Mouse (Mus musculus): ENCODE data around the gene Snx11. TPM values are rescaled to one million over a fixed set of nuclear protein-coding genes. Genes with fewer than 3 reads are reported as not detected.
A peak's percentile ranks its signal among the peaks of the same experiment; 100 is the strongest.

The Snx11 gene
- total and polyA plus RNA-seq, 3 experiments, result 33.7 to 43.1 TPM; not detected in 1

DNA sequence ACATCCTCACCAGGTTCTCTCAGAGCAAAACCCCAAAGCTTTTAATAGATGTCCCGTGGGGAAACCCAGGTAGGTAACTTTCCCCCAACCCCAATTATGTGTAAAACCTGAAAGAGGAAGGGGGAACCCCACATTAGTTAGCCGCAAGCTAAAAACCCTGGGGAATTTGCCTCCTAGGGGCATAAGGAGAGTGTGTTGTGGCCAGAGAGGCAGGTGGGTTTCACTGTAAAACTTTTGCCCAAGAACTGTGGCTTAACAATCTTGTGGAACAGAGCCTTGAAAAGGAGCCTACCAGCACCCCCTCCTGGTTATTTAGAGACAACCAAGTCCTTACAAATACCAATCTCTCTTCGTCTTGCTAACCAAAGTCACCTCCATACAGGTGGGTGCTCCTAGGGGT lies 2.8 kb downstream of the Snx11 start:
- Histone ChIP-seq H3K27ac (ENCODE audit: control insufficient read depth, low read depth, low read length) (no peak overlapping the region), H3K79me2 (ENCODE audit: control insufficient read depth, insufficient read depth, low read length, poor library complexity) (peaks cover 7% of the 10 kb centered on the region), H3K27me3 (ENCODE audit: control insufficient read depth in 1 of 2, insufficient read depth in 2 of 2, low read length in 2 of 2) (no peaks in the 10 kb centered on the region), H3K4me3 (ENCODE audit: control insufficient read depth in 1 of 2, insufficient read depth in 1 of 2, low read depth in 2 of 2, low read length in 2 of 2) (no peak overlapping the region), H3K9me3 (replicated peaks; ENCODE audit: insufficient read depth, low read length) (no peaks in the 10 kb centered on the region), H3K4me1 (ENCODE audit: control insufficient read depth in 1 of 2, insufficient read depth in 2 of 2, low read length in 2 of 2) (no peaks in the 10 kb centered on the region; a peak in 2 of 4 replicates), H3K9ac (ENCODE audit: control insufficient read depth, low read depth, low read length, poor library complexity, severe bottlenecking) (no peak overlapping the region), H3K36me3 (ENCODE audit: control insufficient read depth in 1 of 2, insufficient read depth in 2 of 2, low read length in 2 of 2) (peaks cover 5 to 6% of the 10 kb centered on the region in 2 experiments; a peak in 3 of 4 replicates)
- TF ChIP-seq E2F4 (IDR thresholded peaks at IDR 0.05; ENCODE audit: borderline replicate concordance, low read depth, low read length) (no peak), BHLHE40 (IDR thresholded peaks at IDR 0.05; ENCODE audit: borderline replicate concordance, low read depth, low read length) (0 out of 2 replicates have a peak, but pooled peaks have one; percentile 14), CTCF (IDR thresholded peaks at IDR 0.05 in 2 of 3, conservative IDR thresholded peaks at IDR 0.05 in 1 of 3; ENCODE audit: control insufficient read depth in 1 of 3, insufficient read depth in 1 of 3, low read depth in 2 of 3, low read length in 3 of 3, poor library complexity in 1 of 3, severe bottlenecking in 1 of 3) (peak in 2 of 3 experiments; percentile 20 to 42; a peak in 2 of 6 replicates), TBP (IDR thresholded peaks at IDR 0.05; ENCODE audit: low read depth, low read length) (no peak), MYB (IDR thresholded peaks at IDR 0.05; ENCODE audit: low read depth, low read length) (no peak), USF1 (IDR thresholded peaks at IDR 0.05; ENCODE audit: low read depth, low read length) (no peak), HCFC1 (IDR thresholded peaks at IDR 0.05; ENCODE audit: low read depth, low read length) (no peak)
- DNase-seq (ENCODE audit: low read depth, low spot score), result peak; percentile 51

DNA sequence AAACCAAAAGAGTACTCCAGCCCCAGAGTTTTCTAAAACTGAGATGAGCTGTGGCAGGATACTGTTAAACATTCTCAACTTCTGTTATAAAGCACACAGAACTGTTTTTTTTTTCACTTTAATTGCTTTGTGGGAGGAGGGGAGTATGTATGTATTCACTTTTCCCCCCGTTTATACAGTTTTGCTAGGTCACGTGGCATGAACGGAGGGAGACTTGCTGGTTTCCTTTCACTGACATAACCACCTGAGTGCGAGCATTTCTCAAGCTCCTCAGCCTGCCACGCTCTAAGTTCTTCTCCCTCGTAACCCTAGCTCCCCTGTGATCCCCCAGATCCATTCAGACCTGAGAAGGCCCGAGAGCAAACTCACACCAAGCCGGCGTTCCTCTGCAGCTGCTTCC lies 4.9 kb downstream of the Snx11 start:
- Histone ChIP-seq H3K27me3 (ENCODE audit: control insufficient read depth in 1 of 2, insufficient read depth in 2 of 2, low read length in 2 of 2) (no peaks in the 10 kb centered on the region), H3K27ac (ENCODE audit: control insufficient read depth, low read depth, low read length) (no peak overlapping the region), H3K9me3 (replicated peaks; ENCODE audit: insufficient read depth, low read length) (no peaks in the 10 kb centered on the region), H3K4me3 (ENCODE audit: control insufficient read depth in 1 of 2, insufficient read depth in 1 of 2, low read depth in 2 of 2, low read length in 2 of 2) (no peak overlapping the region), H3K79me2 (ENCODE audit: control insufficient read depth, insufficient read depth, low read length, poor library complexity) (peaks cover 6% of the 10 kb centered on the region), H3K9ac (ENCODE audit: control insufficient read depth, low read depth, low read length, poor library complexity, severe bottlenecking) (no peak overlapping the region), H3K4me1 (ENCODE audit: control insufficient read depth in 1 of 2, insufficient read depth in 2 of 2, low read length in 2 of 2) (no peaks in the 10 kb centered on the region; a peak in 2 of 4 replicates), H3K36me3 (ENCODE audit: control insufficient read depth in 1 of 2, insufficient read depth in 2 of 2, low read length in 2 of 2) (peaks cover 0 to 5% of the 10 kb centered on the region in 2 experiments; a peak in 3 of 4 replicates)
- TF ChIP-seq CTCF (IDR thresholded peaks at IDR 0.05 in 2 of 3, conservative IDR thresholded peaks at IDR 0.05 in 1 of 3; ENCODE audit: control insufficient read depth in 1 of 3, insufficient read depth in 1 of 3, low read depth in 2 of 3, low read length in 3 of 3, poor library complexity in 1 of 3, severe bottlenecking in 1 of 3), result no peak
- TF ChIP-seq ZMIZ1 (IDR thresholded peaks at IDR 0.05; ENCODE audit: low read depth, low read length), result no peak
- no peak for TF ChIP-seq MEF2A (IDR thresholded peaks at IDR 0.05; ENCODE audit: extremely low read depth, insufficient replicate concordance, low read depth, low read length, poor library complexity, severe bottlenecking)
- TF ChIP-seq NRF1 (IDR thresholded peaks at IDR 0.05; ENCODE audit: insufficient read depth, low read depth, low read length, poor library complexity, severe bottlenecking), result no peak
- TF ChIP-seq CHD2 (IDR thresholded peaks at IDR 0.05; ENCODE audit: low read length), result no peak
- TF ChIP-seq HCFC1 (IDR thresholded peaks at IDR 0.05; ENCODE audit: low read depth, low read length), result no peak
- TF ChIP-seq SMC3 (IDR thresholded peaks at IDR 0.05; ENCODE audit: low read depth, low read length), result no peak
- no peak for TF ChIP-seq ZC3H11A (IDR thresholded peaks at IDR 0.05; ENCODE audit: low read depth, low read length)
- no peak for TF ChIP-seq MYC (IDR thresholded peaks at IDR 0.05; ENCODE audit: low read depth, low read length)
- no peak for TF ChIP-seq ZKSCAN1 (IDR thresholded peaks at IDR 0.05; ENCODE audit: low read depth, low read length)
- TF ChIP-seq MYB (IDR thresholded peaks at IDR 0.05; ENCODE audit: low read depth, low read length), result no peak
- no peak for TF ChIP-seq BHLHE40 (IDR thresholded peaks at IDR 0.05; ENCODE audit: borderline replicate concordance, low read depth, low read length)
- no peak for TF ChIP-seq NELFE (IDR thresholded peaks at IDR 0.05; ENCODE audit: low read depth, low read length)
- no peak for TF ChIP-seq JUND (IDR thresholded peaks at IDR 0.05; ENCODE audit: low read depth, low read length)
- TF ChIP-seq MAX (IDR thresholded peaks at IDR 0.05; ENCODE audit: low read length), result no peak
- DNase-seq (ENCODE audit: low read depth, low spot score), result no peak

All from MEL (cell line).